Mouse (Mus musculus) fat pad, adult 2 months (tissue): ENCODE measurements around the gene Gm15114.
"Not testable (repeated sequence)": the region's sequence is repeated elsewhere in the genome, so short reads cannot be mapped to it uniquely, and the experiment has no call there.

ENCODE experiments used
- DNase-seq: peaks from one replicate; pipeline ENCODE4 v3.0.0-alpha.2; 2011; ENCODE audit warnings: low read depth, low spot score; ENCODE audit errors: extremely low read depth

Gene Gm15114

GRCm38 (mm10) chrX:148488649-148489048 lies at the start of gene Gm15114:
Gene Gm15114 (plus strand): TSS chrX:148488949.
- not testable (repeated sequence) for DNase-seq
